Mouse (Mus musculus) cortical plate, adult 2 months (tissue): ENCODE measurements around the gene Rps29.

ENCODE experiments used
- CTCF ChIP-seq: fragments of 200-500 bp; IDR thresholded peaks from 2 replicates; pipeline ENCODE4 v1.5.1; 2011; ENCODE audit warnings: mild to moderate bottlenecking, control low read depth, low read length; ENCODE audit not compliant: insufficient read depth; ENCODE audit errors: extremely low read depth
- POLR2A ChIP-seq: fragments of 200-500 bp; IDR thresholded peaks from 2 replicates; pipeline ENCODE4 v1.6.1; 2011; ENCODE audit warnings: mild to moderate bottlenecking, low read length, control low read depth; ENCODE audit not compliant: insufficient read depth; ENCODE audit errors: extremely low read depth

- TF ChIP-seq POLR2A: no peak
- TF ChIP-seq CTCF: no peak
Measured at GRCm38 (mm10) chr12:69198985-69199384, 40.0 kb upstream of the Rps29 start.
